Mouse (Mus musculus) brain, adult 2 months (tissue): Measurements from ENCODE around the gene 6430571L13Rik.

Experiments
- DNase-seq: peaks from one replicate; pipeline ENCODE4 v3.0.0; 2011; ENCODE audit warnings: low read depth, low spot score

6430571L13Rik gene

DNA sequence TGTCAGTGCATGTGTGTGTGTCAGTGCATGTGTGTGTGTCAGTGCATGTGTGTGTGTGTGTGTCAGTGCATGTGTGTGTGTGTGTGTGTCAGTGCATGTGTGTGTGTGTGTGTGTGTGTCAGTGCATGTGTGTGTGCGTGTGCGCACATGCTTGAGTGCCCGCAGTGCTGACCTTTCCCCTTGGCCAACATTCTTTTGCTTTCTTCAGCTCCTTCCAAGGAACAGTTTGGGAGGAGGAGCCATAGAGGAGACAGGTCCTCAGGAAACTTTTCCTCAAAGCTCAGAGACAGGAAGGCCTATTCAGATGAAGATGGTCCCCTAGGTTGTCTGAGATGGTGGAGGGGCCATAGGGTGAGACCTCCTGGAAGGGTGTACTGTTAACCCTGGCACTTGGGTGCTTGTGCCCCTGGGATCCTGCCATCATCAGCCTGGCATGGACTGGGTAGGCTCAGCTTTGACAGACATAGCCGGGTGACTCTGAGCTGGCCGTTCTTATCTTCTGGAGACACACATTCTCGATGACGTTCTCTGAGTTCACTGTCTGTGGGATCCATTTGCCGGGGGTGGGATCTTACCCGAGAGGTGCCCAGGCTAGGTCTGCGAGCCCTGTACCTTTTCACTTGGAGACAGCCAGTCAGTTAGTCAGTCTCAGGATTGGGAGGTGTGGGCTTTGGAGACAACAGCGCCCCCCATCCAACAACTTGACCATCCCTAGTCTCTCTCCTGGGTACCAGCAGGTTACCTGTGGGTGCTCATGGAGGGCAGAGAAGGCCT lies 33.1 kb upstream of the 6430571L13Rik start:
- no peak for DNase-seq

DNA sequence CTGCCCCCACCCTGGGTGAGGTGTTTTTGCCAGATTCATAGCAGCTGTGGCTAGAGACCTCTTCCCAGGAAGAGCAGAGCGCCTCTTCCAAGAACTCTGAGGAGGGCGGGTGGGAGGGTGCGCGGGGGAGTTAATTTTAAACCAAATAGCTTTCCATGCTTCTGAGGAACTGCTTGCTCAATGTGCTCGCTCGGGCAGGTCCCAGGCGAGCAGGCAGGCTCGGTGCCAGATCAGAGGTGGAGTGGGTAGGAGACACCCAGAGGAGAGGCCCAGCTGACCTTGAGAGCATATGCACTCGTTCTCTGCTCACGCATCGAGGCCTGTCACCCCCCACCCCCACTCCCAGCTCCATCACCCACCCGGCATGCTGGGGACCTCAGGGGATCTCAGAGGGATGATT lies 32.5 kb upstream of the 6430571L13Rik start:
- DNase-seq: peak; percentile 73

DNA sequence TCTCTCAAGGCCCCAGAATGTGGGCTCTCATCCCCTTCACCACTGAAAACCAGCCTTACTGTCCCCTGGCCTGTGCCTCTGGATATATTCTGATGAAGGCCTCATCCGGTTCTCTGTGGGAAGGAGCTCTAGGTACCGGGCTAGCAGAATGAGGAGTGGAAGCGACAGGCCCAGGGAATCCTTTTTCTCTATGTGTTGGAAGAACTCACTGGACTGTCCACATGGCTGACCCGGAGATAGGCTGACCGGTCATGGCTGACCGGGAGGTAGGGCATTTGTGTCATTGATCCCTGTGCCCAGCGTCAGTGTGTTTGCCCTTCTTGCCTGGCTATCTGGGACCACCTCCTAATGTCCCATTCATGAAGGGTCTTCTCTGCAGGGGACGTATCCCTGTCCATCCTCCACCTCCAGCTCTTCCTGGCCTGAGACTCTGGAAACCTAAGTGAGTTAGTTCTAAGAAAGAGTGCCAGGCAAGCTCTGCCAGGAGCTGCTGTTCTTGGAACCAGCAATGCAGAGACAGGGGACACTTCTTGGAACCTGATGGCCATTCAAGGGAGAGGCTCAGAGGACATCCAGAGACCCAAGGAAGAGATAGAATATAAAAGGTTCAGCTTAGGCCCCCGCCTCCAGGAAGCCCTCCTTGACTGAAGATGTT lies 31.9 kb upstream of the 6430571L13Rik start:
- DNase-seq: no peak

DNA sequence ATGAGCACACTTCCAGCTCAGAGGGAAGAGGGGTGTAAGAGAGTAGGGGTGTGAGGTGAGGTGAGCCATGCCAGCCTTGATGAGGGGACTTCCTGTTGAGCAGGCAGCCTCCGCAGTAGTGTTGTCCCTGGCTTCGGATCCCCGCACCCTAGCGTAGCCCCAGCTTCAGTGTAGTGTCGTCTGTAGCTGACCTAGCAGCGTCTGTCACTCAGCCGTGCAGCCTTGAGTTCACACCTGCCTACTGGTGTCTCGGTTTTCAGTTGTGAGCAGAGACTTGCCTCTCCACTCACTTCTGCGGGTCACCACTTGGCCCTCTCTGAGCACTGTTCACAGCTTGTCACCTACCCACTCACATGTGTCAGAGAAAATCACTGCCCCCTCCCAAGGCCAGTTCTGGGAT lies 31.2 kb upstream of the 6430571L13Rik start:
- DNase-seq: no peak

DNA sequence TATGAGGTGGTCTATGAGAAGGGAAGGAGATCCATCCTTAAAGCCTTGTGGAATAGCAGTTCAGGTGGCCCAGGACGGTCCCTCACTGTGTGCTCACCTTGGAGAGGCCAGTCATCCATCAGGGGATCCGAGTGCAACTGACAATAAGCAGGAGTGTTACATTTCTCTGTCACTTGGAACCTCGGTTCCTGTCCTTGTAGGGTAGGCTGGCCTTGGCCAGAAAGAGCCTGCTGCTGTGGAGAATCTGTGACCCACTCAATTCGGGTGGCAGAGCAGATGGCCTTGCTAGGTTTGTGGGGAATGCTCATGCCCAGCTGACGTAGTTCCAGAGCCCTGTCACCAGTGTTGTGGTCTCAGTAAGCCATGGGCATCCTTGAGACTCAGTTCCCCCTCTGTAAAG lies 30.8 kb upstream of the 6430571L13Rik start:
- no peak for DNase-seq

DNA sequence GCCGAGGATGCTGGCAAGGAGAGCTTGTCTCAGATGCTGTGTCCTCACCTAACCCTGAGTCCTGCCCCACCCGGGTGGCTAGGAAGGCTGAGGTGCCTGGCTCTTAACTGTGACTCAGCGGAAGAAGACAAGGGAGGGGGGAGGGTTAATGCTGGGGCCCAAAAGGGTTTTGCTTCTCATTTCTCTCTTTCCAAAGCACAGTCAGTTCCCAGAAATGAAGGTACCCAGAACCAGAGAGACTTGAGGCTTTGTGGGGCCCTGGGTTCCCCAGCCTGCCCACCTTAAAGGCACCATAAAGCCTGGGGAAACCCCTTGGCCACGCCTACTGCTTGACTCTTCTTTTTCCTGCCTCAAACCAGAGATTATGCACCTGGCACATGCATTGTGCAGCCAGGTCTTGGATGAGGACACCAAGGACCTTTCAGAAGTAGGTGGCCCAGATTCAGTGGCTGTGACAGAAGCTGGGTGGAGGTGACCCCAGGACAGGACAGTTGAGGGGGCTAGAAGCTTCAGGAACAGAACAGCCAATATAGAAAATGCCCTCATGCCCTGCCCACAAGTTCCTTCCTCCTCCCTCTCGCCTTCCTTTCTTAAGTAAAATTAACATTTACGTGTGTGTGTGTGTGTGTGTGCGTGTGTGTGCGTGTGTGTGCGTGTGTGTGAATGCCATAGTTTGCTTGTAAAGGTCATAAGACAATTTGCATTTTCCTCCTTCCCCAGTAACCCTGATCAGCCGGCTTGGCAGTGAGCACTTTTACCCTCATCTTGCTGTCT lies 27.4 kb upstream of the 6430571L13Rik start:
- DNase-seq: peak; percentile 63

DNA sequence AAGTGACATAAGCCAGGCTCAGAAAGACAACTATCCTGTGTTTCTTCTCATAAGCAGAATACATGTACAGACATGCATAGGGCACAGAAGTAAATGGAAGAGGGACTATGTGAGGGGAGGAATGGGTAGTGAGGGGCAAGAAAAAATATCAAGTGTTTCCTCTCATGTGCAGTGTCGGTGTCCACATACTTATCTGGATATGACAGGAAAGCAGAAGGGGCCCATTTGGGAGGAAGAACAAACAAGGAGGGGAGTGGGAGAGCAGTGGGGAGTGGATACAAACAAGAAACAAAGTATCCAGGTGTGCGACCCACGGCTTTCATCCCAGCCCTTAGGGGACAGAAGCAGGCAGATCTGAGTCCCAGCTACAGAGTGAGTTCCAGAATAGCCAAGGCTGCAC lies 26.5 kb upstream of the 6430571L13Rik start:
- DNase-seq: no peak

DNA sequence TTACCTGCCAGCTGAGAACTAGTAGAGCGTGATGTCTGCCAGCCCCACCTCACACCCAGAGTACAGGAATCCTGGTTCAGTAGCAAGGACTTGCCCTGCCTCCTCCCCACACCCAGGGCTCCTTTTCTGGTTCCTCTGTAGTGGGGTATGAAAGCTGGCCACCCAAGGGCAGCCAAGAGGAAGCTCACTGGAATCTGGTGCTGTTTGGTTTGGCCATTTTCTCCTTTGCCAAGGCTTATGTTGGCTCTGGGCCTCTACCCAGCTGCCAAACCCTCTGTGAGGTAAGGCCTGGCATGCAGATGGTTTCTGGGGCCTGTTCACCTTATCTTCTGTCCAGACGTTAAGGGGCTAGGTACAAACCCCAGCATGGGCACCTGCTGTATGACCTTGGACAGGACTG lies 24.6 kb upstream of the 6430571L13Rik start:
- no peak for DNase-seq

DNA sequence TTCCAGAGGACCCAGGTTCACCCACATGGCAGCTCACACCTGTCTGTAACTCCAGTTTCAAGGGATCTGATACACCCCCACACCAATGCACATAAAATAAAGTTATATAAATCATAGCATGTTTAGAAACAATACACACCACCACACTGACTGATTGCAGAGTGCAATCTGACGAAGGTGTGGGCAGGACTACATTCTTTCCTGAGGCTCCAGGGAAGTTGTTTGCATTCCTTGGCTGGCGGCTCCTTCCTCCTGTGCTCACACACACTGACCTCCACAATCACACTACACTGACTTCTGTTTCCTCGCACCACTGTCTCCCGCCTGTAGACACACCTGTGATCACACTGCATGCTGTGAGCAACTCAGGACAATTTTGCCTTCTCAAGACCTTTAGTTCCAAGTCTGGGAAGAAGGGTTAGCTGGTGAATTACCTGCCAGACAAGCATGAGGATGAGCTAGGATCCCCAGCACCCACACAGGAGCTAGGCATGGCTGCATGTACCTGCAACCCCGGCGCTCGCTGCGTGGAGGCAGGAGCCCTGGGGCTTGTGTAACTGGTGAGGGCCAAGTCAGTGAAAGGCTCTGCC lies 17.8 kb upstream of the 6430571L13Rik start:
- no peak for DNase-seq

DNA sequence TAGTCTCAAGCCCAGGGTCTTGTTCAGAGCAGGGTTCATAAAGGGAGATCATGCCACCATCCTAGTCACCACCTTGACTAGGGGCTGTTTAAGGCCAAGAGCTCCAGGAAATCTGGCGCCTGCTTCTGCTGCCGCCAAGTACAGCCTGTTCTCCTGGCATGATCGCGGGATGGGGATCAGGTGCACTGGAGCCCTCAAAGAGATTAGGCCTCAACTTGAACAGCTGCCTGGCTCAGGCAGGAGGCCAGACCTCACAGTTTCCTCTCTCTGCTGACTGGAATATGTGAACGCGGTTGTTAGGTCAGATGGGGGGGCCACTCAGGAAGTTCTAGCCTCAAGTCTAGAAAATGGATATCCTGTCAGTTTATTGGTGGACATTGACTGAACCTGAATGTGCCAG lies 16.8 kb upstream of the 6430571L13Rik start:
- peak; percentile 81 for DNase-seq

DNA sequence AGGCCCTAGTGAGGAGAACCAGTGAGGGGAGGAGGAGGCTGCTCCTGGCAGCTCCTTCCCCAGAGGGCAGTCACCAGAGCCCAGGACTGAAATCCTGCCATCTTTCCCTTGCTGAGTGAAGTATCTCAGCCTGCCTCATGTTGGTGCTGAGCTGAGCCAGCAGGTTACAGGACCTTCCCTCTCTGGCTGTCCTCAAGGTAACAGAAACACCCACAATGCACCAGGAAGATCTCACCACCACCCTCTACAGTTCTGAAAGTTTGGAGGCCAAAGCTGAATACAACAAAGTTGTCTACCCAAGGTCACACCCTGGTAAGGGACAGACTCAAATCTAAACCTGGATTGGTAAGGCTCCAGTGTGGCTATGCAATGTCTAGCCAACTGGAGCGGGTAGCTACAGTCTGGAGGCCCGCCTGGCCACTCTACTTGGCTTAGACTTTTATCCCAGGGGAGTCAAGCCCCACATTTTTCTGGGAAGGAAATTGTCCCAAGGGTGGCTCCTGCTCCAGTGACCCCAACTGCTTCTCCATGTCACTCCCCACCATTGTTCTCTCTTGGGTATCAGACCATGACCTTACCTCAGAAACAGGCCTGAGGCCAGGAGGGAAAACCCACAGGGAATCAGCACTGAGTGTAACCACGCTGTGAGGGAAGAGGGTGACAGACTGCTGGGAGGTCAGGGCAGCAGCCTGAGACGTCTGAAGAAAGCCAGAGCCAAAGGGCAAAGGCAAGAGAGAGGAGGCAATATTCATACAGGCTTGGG lies 15.4 kb upstream of the 6430571L13Rik start:
- no peak for DNase-seq

DNA sequence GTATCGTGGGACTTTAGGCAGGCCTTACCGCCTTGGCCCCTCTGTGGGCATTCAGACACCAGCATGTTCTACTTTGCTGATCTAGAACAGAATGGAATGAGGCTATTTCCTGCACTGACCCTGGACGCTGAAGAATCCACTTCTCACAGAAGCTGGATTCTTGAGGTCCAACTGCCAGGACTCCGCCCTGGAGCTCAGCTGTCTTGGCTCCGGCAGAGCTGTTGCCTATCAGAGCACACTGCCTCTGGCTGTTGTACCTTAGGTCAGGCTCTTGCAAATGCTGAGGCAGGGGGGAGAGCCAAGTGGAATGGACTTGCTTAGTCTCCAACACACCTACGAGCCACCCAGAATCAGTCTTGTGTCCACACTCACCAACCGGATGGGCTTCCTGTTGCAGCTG lies 14.5 kb upstream of the 6430571L13Rik start:
- DNase-seq: no peak

DNA sequence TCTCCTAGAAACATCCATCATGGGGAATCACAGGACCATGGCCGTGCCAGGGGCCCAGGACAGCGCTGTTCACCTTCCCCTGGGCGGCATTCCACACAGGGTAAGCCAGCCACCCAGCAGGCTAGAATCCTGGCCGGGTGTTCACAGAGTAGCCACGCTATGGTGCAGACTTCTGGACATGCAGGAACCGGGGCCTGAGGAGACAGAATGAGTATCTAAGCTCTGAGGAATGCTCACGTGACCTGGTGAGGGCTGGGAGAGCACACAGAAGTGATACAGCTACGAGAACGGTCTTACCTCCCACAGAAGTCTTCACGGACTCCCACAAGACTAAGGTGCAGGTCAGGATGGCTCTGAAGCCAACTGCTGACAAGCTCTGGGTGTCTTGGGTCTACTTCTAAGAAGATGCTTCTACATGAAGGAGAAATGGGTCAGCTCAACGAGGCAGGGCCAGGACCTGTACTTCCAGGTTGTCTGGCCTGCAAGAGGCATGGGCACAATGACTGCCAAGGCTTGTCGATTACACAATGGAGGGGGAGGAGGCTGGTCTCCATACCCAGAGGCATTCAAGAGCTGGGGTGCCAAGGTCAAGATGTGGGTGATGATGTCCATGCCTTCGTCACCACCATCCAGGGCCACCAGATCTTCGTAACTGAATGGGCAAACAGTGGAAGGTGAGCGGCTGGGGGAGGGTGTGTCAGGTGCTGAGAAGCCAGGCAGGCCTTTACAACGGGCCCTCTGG lies 12.4 kb upstream of the 6430571L13Rik start:
- no peak for DNase-seq

DNA sequence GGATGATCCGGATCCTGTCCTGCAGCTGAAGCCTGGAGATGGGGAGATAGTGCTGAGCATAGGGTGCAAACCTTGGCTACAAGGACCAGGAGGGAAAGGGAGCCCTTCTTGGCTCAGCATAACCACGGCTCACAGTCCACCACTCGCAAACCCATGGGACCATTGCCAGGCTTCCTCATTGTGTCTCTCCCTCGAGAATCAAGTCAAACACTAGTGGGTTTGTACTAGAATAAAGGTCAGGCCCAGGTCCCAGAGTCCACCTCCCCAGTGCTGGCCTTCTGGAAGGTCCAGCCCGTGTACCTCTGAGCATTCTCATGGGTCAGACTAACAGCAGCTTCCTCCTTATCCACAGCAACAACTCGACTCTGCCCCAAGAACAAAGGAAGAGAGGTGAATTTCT lies 9.6 kb upstream of the 6430571L13Rik start:
- DNase-seq: no peak

DNA sequence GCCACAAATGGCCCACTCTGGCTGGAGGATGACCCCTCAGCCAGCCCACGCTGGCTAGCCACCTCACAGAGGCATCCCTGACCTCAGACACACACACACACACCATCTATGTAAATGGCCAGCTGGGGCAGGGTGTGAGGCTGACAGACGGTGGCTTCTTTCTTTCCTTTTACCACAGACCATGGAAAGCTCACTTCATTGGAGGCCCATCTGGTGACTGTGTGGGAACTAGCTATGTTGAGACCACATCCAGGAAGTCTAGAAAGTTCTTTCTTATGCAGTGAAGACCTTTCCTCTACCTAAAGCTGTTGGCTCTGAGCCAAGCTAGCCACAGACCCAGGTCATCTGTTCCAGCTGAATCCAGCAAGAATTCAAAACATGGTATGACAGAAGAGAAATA lies 6.7 kb upstream of the 6430571L13Rik start:
- DNase-seq: no peak

DNA sequence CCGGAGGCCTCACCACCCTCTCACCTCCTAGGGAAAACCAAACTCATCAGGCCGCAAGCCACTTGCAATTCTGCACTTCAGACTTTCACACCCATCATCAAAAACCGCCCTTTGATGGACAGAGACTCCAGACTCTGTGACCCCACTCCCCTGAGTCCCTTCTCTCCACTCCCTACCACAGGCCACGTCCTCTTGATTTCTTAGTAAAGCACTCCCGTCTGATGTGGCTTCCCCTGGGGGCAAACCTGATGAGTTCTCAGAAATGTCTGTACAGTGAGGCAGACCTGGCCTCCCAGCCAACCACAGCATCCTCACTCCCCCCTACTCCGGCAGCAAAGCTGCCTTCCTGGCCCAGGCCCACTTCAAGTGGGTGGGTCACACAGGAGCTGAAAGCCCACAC lies 6.0 kb upstream of the 6430571L13Rik start:
- DNase-seq: no peak

DNA sequence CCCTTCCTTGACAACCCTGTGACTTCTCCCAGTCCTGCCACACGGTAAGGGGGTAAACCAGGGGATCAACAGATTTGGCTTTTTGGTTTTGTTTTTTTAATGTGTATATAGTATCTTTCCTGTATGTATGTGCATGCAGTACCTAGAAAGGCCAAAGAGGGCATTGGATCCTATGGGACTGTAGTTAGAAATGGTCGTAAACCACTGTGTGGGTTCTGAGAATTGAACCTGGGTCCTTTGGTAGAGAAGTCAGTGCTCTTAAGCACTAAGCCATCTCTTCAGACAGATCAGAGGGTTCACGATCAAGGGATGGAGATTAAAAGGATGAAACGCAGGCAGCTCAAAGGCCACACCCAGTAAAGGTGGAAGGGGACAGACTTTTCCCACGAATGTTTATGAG lies 5.4 kb upstream of the 6430571L13Rik start:
- no peak for DNase-seq

DNA sequence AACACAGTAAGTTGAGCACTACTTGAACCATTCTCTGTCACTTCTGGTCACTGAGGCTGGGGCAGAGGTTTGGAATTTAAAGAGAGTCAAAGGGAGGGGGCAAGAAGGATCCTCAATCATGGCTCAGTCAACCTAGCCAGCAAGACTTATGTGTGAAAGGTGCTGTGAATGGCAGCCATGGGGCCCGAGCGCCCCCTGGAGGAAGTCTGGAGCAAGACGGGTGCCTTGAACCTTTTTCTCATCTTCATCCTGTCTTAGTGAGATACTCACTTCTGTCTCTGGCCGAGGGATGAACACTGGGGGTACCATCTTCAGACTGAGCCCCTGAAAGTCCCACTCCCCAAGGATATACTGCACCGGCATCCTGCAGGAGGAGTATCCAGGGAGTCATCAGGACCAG lies 4.5 kb upstream of the 6430571L13Rik start:
- peak; percentile 78 for DNase-seq

DNA sequence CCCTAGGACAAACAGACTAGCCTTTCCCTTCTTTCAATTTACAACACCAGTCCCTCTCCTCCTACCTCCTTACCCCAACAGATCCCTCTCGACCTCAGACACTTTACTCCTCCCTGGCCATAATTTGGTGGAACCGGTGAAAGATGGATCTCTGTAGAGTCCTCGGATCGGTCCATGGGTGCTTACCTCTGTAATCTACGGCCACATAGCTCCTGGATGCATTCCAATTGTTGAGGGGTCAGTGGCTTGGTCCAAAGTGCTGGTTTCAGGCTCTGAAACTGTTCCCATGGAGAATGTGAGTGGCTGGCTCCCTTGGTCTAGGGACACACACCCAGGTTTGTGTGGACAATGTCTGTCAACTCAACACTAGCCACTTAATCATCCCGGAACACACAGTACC lies 4.0 kb upstream of the 6430571L13Rik start:
- no peak for DNase-seq

DNA sequence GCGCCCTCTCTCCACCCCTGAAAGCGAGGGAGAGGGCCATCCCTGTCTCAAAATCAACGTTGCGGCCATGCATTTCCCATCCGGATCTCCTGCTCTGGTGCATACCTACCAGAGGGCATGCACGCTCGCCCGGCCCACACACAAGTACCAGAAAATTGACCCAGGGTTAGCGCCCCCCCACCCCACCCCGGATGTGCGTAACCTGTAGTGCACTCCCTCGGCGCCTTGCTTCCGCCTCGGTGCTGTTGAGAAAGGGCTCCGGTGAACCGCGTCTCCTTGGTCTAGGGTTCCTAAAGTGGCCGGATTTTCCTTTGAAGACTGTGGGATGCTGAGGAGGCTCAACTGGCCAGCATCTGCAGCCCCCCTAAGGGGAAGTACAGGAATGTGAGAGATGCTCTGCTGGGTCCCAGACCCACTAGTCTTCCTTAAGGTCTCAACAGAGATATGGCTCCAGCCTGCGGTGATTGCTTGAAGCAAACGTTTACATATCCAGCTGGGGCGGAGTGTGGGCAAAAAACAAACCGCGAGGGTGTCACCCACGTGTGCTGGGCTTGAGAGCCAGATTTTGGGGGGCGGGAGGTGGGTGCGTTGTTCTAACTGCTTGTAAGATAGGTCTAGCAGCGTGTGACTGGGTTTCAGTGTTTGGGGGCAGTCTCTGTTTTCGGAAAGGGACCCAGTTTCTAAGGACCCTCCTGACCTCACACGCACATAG lies 2.1 kb upstream of the 6430571L13Rik start, which contains the start of gene Hemk1:
TSS of gene Hemk1 (minus strand) at position 179 of the 712 bp plus-strand sequence.
- DNase-seq: peak; percentile 96
